Mouse (Mus musculus): ENCODE data around the gene Ptger4.

Ptger4 gene

GRCm38 (mm10) chr15:5173217-5173820, 70.7 kb downstream of the Ptger4 start:
- no peak for DNase-seq (ENCODE audit: extremely low read depth, low read depth, low spot score)

DNA sequence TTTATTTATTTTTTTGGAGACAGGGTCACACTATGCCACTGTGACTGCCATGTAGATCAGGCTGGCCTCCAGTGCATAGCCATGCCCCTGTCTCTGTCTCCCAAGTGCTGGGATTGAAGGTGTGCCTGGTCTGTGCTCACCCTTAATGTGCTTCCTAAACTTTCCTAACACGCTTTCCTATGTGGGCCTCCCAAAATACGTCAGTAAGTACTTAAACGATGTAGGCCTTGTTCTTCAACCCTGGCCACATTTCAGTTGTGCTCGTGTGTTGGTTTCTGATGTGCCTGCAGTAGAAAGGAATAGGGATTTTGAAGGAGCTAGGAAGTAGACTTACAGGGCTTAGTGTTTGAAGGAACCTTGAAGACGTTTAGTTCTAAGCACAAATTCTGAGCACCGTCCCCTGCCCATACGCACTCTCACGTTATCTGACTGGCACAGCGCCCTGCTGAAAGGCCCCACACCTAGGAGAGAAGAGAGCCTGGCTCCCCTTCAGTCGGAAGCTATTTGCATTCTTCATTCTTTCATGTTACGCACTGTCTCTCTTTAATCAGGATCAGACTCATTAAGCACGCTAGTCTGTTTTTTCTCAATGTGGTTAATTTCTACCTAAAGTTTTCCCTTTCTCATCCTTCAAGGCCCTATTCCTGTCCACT, 78.7 kb downstream of the Ptger4 start:
- DNase-seq (ENCODE audit: extremely low read depth, low read depth, low spot score), result no peak

DNA sequence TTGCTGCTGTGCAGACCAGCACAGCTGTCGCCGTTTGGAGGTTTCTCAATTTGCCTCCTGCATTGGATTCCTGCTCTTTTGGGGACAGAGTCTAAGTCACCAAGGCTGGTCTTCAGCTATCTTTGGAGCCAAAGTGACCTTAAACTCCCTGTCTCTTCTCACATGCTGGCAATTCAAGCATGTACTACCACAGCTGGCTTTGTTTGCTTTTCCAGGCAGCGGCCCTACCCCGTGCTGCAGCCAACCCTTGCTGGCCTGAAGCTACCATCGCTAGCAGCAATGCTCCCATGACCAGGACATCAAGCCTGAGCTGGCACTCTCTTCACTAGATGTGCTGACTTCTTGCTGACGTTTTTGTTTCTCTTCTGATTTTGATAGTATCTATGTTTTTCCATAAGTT, 85.2 kb downstream of the Ptger4 start:
- no peak for DNase-seq (ENCODE audit: extremely low read depth, low read depth, low spot score)

DNA sequence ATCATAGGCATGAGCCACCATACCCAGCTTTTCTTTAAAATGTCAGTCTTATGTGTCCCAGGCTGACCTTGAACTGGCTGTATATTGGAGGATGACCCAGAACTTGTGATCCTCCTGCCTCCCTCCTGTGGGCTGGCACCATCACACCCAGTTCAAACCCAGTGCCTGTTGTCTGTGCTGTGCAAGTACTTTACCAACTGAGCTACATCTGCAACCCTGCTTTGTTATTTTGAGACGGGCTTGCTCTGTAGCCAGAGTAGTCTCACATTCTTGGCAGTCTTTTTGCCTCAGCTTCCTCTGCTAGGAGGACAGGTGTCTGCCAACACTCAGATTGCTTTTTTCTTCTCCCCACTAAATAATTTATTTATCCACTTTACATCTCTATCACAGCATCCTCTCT, 86.6 kb downstream of the Ptger4 start:
- no peak for DNase-seq (ENCODE audit: extremely low read depth, low read depth, low spot score)

All from fat pad, adult 2 months (tissue).